Mouse (Mus musculus): Measurements from ENCODE around the gene Casr.

The Casr gene

GRCm38 (mm10) chr16:36523095-36523494 lies 38.8 kb downstream of the Casr start:
- no peak for DNase-seq (ENCODE audit: extremely low spot score)

GRCm38 (mm10) chr16:36516355-36516754 lies 45.6 kb downstream of the Casr start:
- DNase-seq (ENCODE audit: extremely low spot score): no peak

GRCm38 (mm10) chr16:36507300-36507699 lies 54.6 kb downstream of the Casr start:
- no peak for DNase-seq (ENCODE audit: extremely low spot score)

- no peak for DNase-seq (ENCODE audit: extremely low spot score)
Measured at GRCm38 (mm10) chr16:36506827-36507226, 55.1 kb downstream of the Casr start.

- no peak for DNase-seq (ENCODE audit: extremely low spot score)
Measured at GRCm38 (mm10) chr16:36505913-36506312, 56.0 kb downstream of the Casr start.

- no peak for DNase-seq (ENCODE audit: extremely low spot score)
Measured at GRCm38 (mm10) chr16:36505134-36505533, 56.8 kb downstream of the Casr start.

- DNase-seq (ENCODE audit: extremely low spot score): no peak
Measured at GRCm38 (mm10) chr16:36502286-36502685, 59.7 kb downstream of the Casr start.

GRCm38 (mm10) chr16:36492420-36492819 lies 69.5 kb downstream of the Casr start:
- no peak for DNase-seq (ENCODE audit: extremely low spot score)

- no peak for DNase-seq (ENCODE audit: extremely low spot score)
Measured at GRCm38 (mm10) chr16:36476866-36477265, 85.1 kb downstream of the Casr start.

GRCm38 (mm10) chr16:36475530-36475929 lies 86.4 kb downstream of the Casr start:
- no peak for DNase-seq (ENCODE audit: extremely low spot score)

- no peak for DNase-seq (ENCODE audit: extremely low spot score)
Measured at GRCm38 (mm10) chr16:36474849-36475248, 87.1 kb downstream of the Casr start.

GRCm38 (mm10) chr16:36473217-36474216 lies 88.4 kb downstream of the Casr start:
- peak; percentile 24 for DNase-seq (ENCODE audit: extremely low spot score)

GRCm38 (mm10) chr16:36471066-36471633 lies 90.8 kb downstream of the Casr start:
- DNase-seq (ENCODE audit: extremely low spot score): no peak

GRCm38 (mm10) chr16:36469955-36470478 lies 91.9 kb downstream of the Casr start:
- DNase-seq (ENCODE audit: extremely low spot score): peak; percentile 50

GRCm38 (mm10) chr16:36469367-36469766 lies 92.6 kb downstream of the Casr start:
- DNase-seq (ENCODE audit: extremely low spot score): no peak

GRCm38 (mm10) chr16:36468862-36469261 lies 93.1 kb downstream of the Casr start:
- DNase-seq (ENCODE audit: extremely low spot score): no peak

GRCm38 (mm10) chr16:36467936-36468335 lies 94.0 kb downstream of the Casr start:
- DNase-seq (ENCODE audit: extremely low spot score): no peak

- no peak for DNase-seq (ENCODE audit: extremely low spot score)
Measured at GRCm38 (mm10) chr16:36465436-36465835, 96.5 kb downstream of the Casr start.

- no peak for DNase-seq (ENCODE audit: extremely low spot score)
Measured at GRCm38 (mm10) chr16:36464076-36464475, 97.9 kb downstream of the Casr start.

GRCm38 (mm10) chr16:36460426-36460825 lies 101.5 kb downstream of the Casr start:
- peak; percentile 14 for DNase-seq (ENCODE audit: extremely low spot score)

GRCm38 (mm10) chr16:36455342-36455802 lies 106.6 kb downstream of the Casr start, which contains the start of gene Stfa3:
TSS of gene Stfa3 (minus strand) at chr16:36455392.
- DNase-seq (ENCODE audit: extremely low spot score): no peak
